Mouse (Mus musculus): Measurements from ENCODE around the gene Rbm20.

Gene Rbm20

DNA sequence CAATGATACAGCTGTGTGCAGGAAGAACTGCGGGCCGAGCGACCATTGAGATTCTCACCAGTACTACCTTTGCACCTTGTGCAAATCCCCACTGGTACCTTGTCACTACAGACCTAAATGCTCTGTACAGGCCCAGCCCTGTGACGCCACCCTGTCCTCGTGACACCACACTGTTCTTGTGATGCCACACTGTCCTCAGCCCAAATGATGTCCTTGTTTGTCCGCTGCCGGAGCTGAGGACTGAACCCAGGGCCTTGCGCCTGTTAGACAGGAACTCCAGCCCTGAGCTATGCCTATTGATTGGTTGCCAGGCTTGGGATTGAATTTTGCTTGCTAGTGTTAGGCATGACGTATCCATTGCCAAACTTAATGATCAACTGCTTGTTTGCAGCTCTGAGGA lies 40.3 kb downstream of the Rbm20 start:
- no peak for DNase-seq (ENCODE audit: low spot score)

DNA sequence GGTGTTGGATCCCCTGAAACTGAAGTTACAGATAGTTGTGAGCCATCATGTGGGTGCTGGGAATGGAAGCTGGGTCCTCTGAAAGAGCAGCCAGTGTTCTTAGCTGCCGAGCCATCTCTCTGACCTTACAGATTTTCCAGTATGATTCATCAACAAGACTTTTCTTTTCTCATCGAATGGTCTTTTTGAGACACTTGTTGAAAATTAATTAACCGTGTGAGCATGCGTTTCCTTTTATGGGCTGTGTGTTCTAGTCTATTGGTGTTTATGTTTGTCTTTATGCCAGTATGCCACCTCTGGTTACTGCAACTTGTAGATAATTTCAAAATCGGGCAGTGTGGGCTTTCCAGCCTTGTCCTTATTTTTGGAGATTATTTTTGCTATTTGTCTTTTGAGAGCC lies 45.1 kb downstream of the Rbm20 start:
- DNase-seq (ENCODE audit: low spot score), result no peak

DNA sequence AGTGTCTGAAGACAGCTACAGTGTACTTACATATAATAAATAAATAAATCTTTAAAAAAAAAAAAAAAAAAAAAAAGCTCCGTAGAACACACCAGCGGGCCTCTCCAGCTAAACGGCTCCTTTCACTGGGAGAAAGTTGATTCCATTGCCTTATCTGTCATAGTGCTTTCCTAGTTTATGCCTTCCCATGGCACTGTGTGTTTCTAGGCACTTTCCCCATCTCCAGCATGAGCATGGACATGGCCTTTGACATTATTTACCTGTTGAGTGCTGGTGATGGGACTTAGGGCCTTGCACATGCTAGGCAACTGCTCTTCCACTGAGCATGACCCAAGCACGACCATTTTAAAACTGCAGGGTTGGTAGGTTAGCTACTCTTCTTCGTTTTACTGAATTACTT lies 46.9 kb downstream of the Rbm20 start:
- no peak for DNase-seq (ENCODE audit: low spot score)

DNA sequence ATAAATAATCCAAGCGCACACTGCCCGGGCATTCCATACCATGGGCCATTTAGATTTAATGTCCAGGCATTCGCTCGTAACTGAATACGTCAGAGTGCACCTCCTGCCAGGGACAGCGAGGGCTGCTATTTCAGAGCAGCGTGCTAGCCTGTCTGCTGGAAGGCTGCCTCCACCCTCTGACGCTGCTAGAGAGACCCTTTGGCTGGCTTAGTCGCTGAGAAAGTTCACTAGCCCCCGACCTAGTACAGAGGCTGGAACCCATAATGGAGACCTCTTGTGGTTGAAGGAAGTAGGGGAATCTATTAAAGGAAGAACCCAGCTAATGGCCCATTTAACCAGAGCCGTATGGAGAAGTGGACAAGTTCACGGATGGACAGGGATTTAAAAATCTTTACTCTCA lies 49.2 kb downstream of the Rbm20 start:
- no peak for DNase-seq (ENCODE audit: low spot score)

DNA sequence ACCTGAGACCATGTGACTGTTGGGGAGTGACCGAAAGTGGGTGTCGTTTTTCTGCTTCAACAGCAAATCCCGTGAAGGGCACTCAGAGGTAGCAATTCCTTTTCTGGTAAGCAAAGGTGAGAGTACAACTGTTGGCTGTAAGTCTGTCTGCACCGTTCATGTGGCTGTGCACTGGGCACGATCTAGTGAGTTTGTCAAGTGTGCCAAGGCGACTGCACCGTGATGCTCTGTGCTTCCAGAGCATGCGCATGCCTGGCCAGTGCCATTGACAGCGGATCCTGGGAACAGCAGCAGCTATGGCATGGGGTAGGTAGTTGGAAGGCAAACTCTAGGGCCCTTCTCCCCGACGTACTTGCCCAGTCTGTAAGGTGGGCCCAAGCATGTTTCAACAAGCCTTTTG lies 49.6 kb downstream of the Rbm20 start:
- DNase-seq (ENCODE audit: low spot score), result no peak

DNA sequence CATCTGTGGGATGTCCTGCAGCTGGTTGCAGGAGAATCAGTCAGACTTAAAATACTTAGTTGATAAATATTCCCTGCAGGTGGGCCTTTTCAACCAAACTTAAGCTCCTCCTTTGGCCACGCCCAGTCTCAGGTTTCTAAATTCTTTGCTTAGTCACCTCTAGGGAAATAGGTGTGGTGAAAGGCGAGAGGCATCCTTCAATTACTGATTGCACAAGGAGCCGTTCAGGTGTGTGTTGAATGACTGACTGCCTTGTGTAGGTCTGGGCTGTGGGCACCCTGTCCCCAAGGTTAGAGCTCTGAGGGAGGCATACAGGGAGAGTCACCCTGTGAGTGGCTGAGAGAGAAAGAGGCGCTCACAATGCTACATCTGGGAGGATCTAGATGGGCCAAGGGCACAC lies 50.2 kb downstream of the Rbm20 start:
- DNase-seq (ENCODE audit: low spot score), result no peak

DNA sequence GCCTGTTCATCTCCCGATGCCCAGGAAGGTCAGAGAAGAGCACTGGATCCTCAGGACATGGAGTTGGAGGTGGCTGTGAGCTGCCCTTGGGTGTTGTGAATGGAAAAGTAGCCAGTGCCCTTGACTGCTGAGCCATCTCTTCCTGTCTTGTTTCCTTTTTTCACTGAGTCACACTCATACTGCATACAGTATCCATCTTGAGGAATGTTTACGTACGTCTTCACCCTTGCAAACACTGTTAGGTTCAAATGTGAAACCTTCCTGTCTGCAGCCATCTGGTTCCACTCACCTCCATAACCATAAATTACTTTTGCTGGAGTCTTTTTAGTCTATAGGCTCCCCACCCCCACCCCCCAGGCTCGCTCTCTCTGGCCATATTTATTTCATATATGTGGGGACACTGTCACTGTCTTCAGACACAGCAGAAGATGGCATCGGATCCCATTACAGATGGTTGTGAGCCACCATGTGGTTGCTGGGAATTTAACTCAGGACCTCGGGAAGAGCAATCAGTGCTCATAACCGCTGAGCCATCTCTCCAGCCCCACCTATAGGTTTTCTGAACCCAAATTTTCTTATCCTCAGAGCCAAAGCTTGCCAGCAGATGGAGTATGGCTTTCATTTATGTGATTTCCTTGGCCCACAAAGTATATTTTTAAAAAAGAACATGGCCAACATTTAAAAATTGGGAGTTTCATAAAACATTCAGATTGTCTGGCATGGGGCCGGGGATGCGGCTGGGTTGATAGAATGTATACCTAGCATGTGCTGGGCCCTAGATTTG lies 51.0 kb downstream of the Rbm20 start:
- DNase-seq (ENCODE audit: low spot score), result no peak

DNA sequence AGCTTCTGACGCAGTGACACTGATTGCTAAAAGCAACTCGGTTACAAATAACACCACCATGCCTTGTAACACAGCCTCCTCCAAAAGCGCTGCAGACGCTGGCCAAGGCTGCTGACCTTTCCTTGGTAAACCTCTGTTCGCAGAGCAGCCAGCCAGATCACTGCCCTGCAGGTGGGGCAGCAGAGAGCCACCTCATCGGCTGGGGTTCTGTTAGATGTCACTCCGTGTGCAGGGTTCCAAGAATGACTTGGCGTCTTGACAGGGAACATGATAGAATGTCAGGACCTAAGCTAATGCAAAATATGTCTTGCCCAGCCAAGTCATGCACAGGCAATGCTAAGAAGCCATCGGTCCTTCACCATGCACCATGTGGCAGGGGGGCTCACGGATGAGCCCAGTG lies 52.8 kb downstream of the Rbm20 start:
- no peak for DNase-seq (ENCODE audit: low spot score)

DNA sequence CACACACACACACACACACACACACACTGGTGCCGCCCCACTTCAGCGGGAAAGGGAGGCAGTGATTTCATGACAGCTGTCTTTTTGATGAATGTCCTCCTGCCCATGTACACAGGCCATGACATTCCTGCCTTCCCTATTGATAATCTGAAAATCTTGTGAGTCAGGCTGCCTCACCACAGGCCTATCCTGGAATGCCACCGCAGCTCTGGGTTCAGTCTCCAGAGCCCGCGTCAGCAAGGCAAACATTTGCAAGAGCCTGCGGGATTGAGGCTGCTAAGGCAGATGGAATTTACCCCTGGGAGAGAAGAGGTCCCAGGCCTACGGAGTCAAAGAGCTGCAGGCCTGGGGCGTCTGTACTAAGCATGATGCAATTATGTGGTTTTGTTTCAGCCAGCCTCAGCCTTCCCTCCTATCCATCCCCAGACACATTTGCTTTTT lies 54.7 kb downstream of the Rbm20 start:
- no peak for DNase-seq (ENCODE audit: low spot score)

DNA sequence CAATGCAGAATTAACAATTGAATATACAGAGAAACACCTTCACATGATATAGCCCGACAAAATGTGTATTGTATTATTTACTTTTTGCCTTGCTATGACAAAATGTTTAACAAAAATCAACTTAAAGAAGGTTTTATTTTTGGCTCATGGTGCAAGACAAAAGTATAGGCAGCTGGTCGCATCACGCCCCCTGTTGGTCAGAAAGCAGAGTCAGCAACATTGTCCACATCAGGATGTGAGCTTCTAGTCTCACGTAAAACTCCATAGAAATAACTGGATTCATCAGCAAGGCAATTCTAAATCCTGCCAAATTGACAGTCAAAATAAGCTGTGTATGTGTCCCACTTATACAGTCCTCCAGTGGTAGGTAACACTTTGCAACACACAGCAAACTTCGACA lies 57.7 kb downstream of the Rbm20 start:
- no peak for DNase-seq (ENCODE audit: low spot score)

DNA sequence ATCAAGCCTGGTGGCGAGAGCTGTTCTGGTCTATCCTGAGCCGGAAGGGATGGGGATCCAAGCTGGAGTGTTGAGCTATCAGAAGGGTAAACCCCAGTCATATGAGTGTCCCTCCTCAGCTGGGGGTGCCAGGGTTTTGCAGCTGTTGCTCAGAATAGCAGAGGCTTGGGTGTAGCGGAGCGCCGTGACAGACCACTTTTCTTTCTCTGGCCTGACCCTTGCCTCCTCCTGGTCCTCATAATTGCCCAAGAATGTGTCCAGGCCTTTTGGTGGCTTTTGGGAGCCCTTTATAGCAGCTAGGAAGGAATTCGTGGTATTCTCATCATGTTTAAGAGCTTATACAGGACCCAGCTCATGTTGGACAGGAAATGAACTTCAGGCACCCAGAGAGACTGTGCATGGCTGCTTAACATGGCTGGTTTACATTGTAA lies 61.6 kb downstream of the Rbm20 start:
- DNase-seq (ENCODE audit: low spot score), result no peak

DNA sequence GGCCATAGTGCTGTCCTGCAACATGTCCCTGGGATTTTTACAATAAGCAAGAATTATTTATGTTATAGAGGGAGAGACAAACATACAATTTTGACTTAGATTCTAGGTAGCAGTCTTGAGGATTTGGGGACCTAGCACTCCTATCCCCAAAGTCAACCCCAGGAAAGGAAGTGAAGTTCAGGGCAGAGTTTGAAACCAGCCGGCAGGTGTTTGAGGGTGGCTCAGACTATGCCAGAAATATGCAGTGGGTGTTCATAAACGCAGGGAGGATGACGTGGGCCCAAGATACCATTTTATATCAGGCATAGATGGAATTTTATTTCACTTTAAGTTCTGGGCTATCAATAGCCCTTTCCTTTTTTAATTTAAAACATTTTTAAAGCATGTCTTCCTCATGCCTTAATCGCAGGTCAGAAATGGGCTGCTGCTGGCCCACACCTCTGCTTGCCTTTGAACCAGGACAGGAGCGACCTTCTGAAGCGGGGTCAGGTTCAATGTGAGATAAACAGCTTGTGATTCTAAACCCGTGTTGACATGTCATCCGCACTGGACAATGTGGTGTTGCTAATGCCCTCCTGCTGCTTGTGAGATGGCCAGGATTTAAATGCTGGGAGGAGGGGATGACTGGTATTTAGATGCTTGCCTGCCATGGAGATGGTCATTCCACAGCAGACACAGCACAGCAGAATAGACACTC lies 62.6 kb downstream of the Rbm20 start:
- DNase-seq (ENCODE audit: low spot score), result no peak

DNA sequence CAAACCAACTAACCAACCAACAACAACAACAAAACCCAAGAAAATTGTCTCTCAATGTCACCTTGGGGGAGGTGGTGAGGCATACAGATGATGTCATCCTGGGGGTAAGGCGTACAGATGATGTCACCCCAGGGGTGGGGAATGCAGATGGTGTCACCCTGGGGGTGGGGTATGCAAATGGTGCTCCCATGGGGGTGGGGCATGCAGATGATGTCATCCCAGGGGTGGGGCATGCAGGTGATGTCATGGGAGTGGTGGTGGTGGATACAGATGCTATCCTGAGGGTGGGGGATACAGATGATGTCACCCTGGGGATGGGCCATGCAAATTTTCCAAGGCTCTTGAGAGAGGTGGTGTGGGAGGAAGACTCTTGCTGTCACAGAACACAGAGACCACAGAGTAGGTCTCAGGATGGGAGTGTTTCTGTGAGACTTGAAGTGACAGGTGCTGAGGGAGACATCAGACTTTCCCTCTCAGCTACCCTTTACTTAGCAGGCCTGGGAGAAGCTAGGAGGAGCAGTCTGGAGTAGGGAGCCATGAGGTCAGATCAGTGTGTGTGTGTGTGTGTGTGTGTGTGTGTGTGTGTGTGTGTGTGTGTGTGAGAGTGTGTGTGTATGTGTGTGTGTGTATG lies 63.8 kb downstream of the Rbm20 start:
- no peak for DNase-seq (ENCODE audit: low spot score)

DNA sequence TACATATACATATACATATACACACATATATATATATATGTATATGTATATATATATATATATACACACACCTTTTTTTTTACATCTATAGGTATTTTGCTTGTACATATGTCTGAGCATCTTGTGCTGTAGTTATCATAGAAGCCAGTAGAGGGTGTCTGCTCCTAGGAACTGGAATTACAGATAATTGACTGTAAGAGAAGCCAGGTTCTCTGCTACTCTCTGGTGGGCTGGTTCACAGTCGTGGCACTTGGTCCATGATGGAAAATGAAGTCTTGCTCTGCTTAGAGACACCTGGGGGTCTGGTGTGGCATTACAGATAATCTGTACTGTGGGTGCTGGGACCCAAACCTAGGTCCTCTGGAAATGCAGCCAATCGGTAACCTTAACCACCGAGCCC lies 64.8 kb downstream of the Rbm20 start:
- DNase-seq (ENCODE audit: low spot score), result no peak

DNA sequence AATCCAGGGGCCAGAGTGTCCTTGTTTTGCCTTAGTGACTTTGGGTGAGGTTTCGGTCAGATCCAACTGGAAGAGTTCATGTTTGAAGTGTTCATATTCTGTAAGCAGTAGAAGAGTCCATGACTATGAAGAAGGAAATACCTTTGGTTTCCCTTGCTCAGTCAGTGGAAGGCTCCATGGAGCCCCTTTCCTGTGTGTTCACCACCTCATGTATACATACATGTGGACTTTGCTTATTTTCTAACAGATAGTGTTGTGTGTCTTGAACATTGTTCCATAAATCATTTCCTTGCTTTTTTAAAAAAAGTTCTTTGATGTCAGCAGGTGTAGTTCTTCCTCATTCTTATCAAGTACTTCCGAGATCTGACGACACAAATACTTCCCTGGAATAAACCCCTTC lies 68.2 kb downstream of the Rbm20 start:
- DNase-seq (ENCODE audit: low spot score), result no peak

DNA sequence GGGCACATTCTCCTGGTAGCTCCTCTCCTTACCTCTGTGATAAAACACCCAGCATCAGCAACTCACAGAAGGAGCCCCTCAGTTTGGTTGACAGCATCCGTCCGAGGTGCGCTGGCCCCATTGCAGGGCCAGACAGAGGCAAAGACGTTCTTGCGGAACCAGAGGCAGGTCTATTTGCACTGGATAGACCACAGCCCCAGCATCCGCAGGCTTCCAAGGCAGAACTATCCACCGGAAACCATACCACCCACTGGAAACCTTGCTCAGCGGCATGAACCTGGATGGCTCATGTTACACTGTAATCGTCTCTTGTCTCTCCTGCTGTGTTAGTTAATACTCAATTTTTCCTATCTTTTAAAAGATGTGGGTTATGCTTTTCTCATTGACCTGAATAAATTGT lies 69.0 kb downstream of the Rbm20 start:
- no peak for DNase-seq (ENCODE audit: low spot score)

DNA sequence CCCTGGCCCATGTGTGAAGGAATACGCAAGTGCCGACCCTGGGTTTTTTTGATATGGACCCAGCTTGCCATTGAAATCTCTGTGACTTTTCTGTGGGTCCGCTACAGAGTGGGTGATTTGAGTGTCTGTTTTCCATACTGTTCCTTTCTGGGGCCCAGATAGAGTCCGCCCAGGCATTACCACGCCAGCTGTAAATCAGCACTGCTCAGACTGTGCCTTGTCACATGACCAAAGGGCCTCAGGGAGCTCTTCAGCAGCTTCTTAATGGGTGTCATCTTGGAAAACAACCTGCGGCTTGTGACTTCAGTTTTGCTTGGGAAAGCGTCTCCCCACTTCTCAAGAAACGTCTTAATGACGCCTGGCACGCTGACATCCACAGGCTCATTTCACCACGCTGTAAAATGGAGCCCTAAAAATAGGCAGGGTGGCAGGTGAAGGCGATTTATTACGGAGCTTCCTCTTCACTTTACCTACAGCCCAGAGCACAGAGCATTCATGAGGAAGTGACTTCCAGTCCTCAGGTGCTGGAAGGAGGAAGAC lies 71.2 kb downstream of the Rbm20 start:
- DNase-seq (ENCODE audit: low spot score), result no peak

DNA sequence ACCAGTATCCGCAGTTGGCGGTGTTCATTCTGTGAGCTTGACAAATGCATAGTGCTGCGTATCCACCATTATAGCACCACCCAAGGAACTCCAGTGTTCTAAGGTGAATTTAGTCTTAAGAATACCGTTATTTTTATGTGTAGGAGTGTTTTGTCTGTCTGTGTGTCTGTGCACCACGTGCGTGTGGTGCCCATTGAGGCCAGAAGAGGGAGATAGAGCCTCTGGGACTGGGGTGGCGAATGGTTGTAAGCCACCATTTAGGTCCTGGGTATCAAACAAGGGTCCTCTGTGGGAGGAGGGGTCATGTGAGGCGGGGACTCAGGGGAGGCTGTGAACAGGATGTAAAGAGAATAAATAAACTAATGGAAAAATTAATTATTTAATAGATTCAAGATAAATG lies 72.2 kb downstream of the Rbm20 start:
- no peak for DNase-seq (ENCODE audit: low spot score)

DNA sequence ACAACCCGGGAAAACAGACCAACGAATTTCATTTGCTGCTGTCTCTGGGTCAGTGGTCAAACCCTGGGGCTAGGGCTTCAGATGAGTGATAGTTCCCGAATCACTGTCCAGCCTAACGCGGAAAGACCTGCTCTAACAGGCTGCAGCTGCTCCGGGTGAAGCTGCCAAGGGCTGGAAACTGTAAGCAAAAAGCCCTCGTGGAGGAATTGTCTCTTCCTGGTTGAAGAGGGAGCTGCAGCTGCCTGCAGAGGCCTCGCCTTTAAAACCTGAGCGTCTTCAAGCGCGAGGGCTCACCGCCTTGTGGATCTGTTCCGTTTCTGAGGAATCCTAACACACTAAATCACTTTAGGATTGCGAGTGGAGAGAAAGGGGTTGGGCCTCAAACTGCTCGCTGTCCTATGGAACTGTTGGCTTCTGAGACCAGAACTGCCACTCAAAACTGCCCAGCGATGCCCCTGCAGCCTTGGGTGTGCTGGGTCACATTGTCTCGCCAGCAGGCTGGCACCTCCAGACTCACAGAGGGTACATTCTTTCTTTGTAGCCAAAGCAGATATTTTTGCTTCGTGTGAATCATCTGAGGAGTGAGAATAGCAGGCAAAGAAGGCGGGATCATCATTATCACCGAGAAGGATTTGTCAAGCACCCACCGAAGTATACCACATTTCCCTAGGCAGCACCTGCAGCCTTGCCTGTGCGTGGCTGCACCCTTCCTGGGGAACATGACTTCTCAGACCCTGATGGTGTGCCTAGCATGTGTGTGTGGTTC lies 74.5 kb downstream of the Rbm20 start:
- no peak for DNase-seq (ENCODE audit: low spot score)

DNA sequence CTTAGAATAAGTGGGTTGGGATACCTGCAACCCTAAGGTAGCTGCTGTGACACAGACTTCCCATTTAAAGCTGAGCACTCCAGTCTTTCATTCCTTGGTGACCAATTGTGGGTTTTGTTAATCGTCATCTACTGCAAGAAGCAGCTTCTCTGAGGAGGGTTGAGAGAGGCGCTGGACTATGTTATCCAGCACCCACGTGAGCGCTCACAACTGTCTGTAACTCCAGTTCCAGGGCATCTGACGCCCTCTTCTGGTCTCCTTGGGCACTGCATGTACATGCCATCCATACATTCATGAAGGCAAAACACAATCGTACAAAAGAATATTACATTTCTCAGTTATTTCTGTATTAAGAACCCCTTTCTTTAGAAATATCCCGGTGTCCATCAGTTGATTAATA lies 75.9 kb downstream of the Rbm20 start:
- no peak for DNase-seq (ENCODE audit: low spot score)

DNA sequence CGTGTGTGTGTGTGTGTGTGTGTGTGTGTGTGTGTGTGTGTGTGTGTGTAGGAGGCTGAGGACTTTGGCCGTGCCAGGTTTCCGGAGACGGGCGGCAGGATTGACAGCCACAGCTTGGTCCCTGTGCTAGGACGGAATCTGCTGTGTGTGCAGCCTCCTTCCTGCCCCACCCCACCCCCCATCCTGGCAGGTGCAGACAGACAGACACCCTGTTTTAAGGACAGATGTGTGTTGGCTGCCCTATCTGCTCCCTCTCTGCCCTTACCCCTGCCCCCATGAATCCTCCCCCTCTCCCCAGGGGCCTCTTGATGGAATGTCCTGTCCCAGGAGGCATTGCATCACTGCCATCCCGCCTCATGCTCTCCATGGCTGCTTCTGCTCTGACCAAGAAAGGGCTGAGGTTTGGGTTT lies 77.3 kb downstream of the Rbm20 start:
- no peak for DNase-seq (ENCODE audit: low spot score)

DNA sequence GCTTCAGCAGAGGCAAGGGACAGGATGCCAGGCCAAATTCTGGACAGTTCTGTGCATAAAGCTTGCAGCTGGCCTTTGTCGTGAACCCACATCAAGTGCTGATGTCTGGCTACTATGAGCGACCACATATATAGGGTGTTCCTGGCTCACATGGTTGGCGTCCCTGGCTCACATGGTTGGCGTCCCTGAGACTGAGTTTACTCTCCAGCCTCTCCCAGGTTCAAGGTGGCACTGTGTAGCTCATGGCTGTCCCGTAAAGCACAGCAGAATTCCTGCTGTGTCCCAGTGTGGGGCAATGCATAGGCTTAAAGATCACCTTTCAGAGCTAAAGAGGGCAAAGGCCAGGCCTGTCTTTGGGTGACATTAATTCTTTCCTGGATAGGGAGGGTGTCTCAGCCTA lies 78.2 kb downstream of the Rbm20 start:
- no peak for DNase-seq (ENCODE audit: low spot score)

All from ovary, postnatal 14 days (tissue).